Mouse (Mus musculus): ENCODE results near the gene Cdh22. TPM values are rescaled to one million over a fixed set of nuclear protein-coding genes. Genes with fewer than 3 reads are reported as not detected.

Cdh22 gene
- polyA plus RNA-seq, 1 experiment from 2014 or later: 0.05 TPM

GRCm38 (mm10) chr2:165074937-165075336 is 159.7 kb downstream of the Cdh22 start:
- Histone ChIP-seq H3K36me3 (ENCODE audit: control insufficient read depth, insufficient read depth, low read length) (no peaks in the 10 kb centered on the region), H3K27ac (replicated peaks) (no peak overlapping the region), H3K4me3 (ENCODE audit: low read depth, low read length) (no peak overlapping the region), H3K9me3 (ENCODE audit: control insufficient read depth, low read length) (no peaks in the 10 kb centered on the region), H3K4me1 (replicated peaks; ENCODE audit: control insufficient read depth, insufficient read depth) (no peaks in the 10 kb centered on the region), H3K27me3 (ENCODE audit: control insufficient read depth, insufficient read depth, low read length) (0 out of 2 replicates have a peak, but pooled peaks cover 4% of the 10 kb centered on the region), H3K9ac (ENCODE audit: low read length) (no peak overlapping the region), H3K4me2 (replicated peaks; ENCODE audit: low read depth) (no peak overlapping the region)
- DNase-seq (ENCODE audit: low spot score) (peak; percentile 82), ATAC-seq (ENCODE audit: low FRiP score, low TSS enrichment) (peak; percentile 50; the same call in 1 of the 2 replicates)
- 29% methylated on average over 2 of the region's 2 CpGs for whole genome bisulfite sequencing
- TF ChIP-seq EP300 (optimal IDR thresholded peaks at IDR 0.05): no peak
- TF ChIP-seq CTCF (IDR thresholded peaks at IDR 0.05; ENCODE audit: low read depth): peak; percentile 98

GRCm38 (mm10) chr2:165074081-165074884 is 160.4 kb downstream of the Cdh22 start:
- Histone ChIP-seq H3K27me3 (ENCODE audit: control insufficient read depth, insufficient read depth, low read length) (0 out of 2 replicates have a peak, but pooled peaks cover 4% of the 10 kb centered on the region), H3K4me3 (ENCODE audit: low read depth, low read length) (no peak overlapping the region), H3K9ac (ENCODE audit: low read length) (no peak overlapping the region), H3K27ac (replicated peaks) (no peak overlapping the region), H3K4me2 (replicated peaks; ENCODE audit: low read depth) (no peak overlapping the region), H3K9me3 (ENCODE audit: control insufficient read depth, low read length) (no peaks in the 10 kb centered on the region), H3K36me3 (ENCODE audit: control insufficient read depth, insufficient read depth, low read length) (no peaks in the 10 kb centered on the region), H3K4me1 (replicated peaks; ENCODE audit: control insufficient read depth, insufficient read depth) (no peaks in the 10 kb centered on the region)
- ATAC-seq (ENCODE audit: low FRiP score, low TSS enrichment) (no peak), DNase-seq (ENCODE audit: low spot score) (no peak)
- TF ChIP-seq CTCF (IDR thresholded peaks at IDR 0.05; ENCODE audit: low read depth) (no peak), EP300 (optimal IDR thresholded peaks at IDR 0.05) (no peak)
- WGBS: 35% methylated on average over 11 of the region's 11 CpGs

- Histone ChIP-seq H3K4me3 (ENCODE audit: low read depth, low read length) (no peak overlapping the region), H3K4me2 (replicated peaks; ENCODE audit: low read depth) (no peak overlapping the region), H3K9me3 (ENCODE audit: control insufficient read depth, low read length) (no peaks in the 10 kb centered on the region), H3K4me1 (replicated peaks; ENCODE audit: control insufficient read depth, insufficient read depth) (no peaks in the 10 kb centered on the region), H3K27me3 (ENCODE audit: control insufficient read depth, insufficient read depth, low read length) (0 out of 2 replicates have a peak, but pooled peaks cover 4% of the 10 kb centered on the region), H3K27ac (replicated peaks) (no peak overlapping the region), H3K9ac (ENCODE audit: low read length) (no peak overlapping the region), H3K36me3 (ENCODE audit: control insufficient read depth, insufficient read depth, low read length) (no peaks in the 10 kb centered on the region)
- 13% methylated on average over 9 of the region's 9 CpGs for WGBS
- ATAC-seq (ENCODE audit: low FRiP score, low TSS enrichment): no peak
- no peak for DNase-seq (ENCODE audit: low spot score)
- TF ChIP-seq EP300 (optimal IDR thresholded peaks at IDR 0.05) (no peak), CTCF (IDR thresholded peaks at IDR 0.05; ENCODE audit: low read depth) (no peak)
These were observed 161.3 kb downstream of the Cdh22 start for GRCm38 (mm10) chr2:165073381-165073781.

- no peaks in the 10 kb centered on the region for H3K9me3 ChIP-seq (ENCODE audit: control insufficient read depth, low read length)
- WGBS: 25% methylated on average over 23 of the region's 23 CpGs
- DNase-seq (ENCODE audit: low spot score): peak; percentile 64
These were observed 164.4 kb downstream of the Cdh22 start for GRCm38 (mm10) chr2:165070096-165070816.

GRCm38 (mm10) chr2:165068806-165069205 is 165.8 kb downstream of the Cdh22 start:
- TF ChIP-seq EP300 (optimal IDR thresholded peaks at IDR 0.05) (no peak), CTCF (IDR thresholded peaks at IDR 0.05; ENCODE audit: low read depth) (no peak)
- Histone ChIP-seq H3K9me3 (ENCODE audit: control insufficient read depth, low read length) (no peaks in the 10 kb centered on the region), H3K36me3 (ENCODE audit: control insufficient read depth, insufficient read depth, low read length) (no peaks in the 10 kb centered on the region), H3K9ac (ENCODE audit: low read length) (no peak overlapping the region), H3K4me2 (replicated peaks; ENCODE audit: low read depth) (no peak overlapping the region), H3K4me3 (ENCODE audit: low read depth, low read length) (no peak overlapping the region), H3K27me3 (ENCODE audit: control insufficient read depth, insufficient read depth, low read length) (no peaks in the 10 kb centered on the region), H3K4me1 (replicated peaks; ENCODE audit: control insufficient read depth, insufficient read depth) (no peaks in the 10 kb centered on the region), H3K27ac (replicated peaks) (no peak overlapping the region)
- DNase-seq (ENCODE audit: low spot score) (no peak), ATAC-seq (ENCODE audit: low FRiP score, low TSS enrichment) (peak; percentile 24; the same call in 1 of the 2 replicates)
- WGBS: 57% methylated on average over 2 of the region's 2 CpGs

More at GRCm38 (mm10) chr2:165070096-165070816, 164.4 kb downstream of the Cdh22 start:
- no peaks in the 10 kb centered on the region for H3K27me3 ChIP-seq (ENCODE audit: control insufficient read depth, insufficient read depth, low read length)
- TF ChIP-seq CTCF (IDR thresholded peaks at IDR 0.05; ENCODE audit: low read depth): peak; percentile 81
- TF ChIP-seq EP300 (optimal IDR thresholded peaks at IDR 0.05): no peak
- H3K9ac ChIP-seq (ENCODE audit: low read length): no peak overlapping the region
- no peaks in the 10 kb centered on the region for H3K4me1 ChIP-seq (replicated peaks; ENCODE audit: control insufficient read depth, insufficient read depth)
- no peak overlapping the region for H3K4me2 ChIP-seq (replicated peaks; ENCODE audit: low read depth)
- H3K36me3 ChIP-seq (ENCODE audit: control insufficient read depth, insufficient read depth, low read length): no peaks in the 10 kb centered on the region
- no peak overlapping the region for H3K4me3 ChIP-seq (ENCODE audit: low read depth, low read length)
- H3K27ac ChIP-seq (replicated peaks): no peak overlapping the region
- ATAC-seq (ENCODE audit: low FRiP score, low TSS enrichment): no peak; the same call in 1 of the 2 replicates
